Mouse (Mus musculus): Measurements from ENCODE around the gene Cldn15.
"Not testable (repeated sequence)": the region's sequence is repeated elsewhere in the genome, so short reads cannot be mapped to it uniquely, and the experiment has no call there.

Gene Cldn15

DNA sequence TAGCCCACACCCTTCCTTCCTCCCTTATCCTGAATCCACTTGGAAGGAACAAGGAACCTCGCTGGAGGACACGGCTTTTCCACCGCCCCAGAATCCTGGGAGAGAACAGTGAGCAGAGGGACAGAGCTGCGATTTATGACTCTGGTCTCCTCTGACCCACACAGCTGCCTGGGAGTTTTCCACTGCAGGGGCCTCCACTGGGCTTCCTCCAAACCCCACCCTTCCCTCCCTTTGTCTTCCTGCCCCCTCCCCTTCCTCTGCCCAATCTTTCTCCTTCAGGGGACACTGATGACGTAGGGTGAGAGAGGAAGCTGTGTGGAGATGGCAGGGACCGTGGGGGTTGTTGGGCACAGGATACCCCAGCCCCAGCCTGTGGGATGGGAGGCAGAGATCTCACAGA lies at the start of gene Cldn15:
Gene Cldn15 (plus strand): TSS at position 286 of the 400 bp plus-strand sequence.
- no peak for DNase-seq (ENCODE audit: low read depth, low spot score)

DNA sequence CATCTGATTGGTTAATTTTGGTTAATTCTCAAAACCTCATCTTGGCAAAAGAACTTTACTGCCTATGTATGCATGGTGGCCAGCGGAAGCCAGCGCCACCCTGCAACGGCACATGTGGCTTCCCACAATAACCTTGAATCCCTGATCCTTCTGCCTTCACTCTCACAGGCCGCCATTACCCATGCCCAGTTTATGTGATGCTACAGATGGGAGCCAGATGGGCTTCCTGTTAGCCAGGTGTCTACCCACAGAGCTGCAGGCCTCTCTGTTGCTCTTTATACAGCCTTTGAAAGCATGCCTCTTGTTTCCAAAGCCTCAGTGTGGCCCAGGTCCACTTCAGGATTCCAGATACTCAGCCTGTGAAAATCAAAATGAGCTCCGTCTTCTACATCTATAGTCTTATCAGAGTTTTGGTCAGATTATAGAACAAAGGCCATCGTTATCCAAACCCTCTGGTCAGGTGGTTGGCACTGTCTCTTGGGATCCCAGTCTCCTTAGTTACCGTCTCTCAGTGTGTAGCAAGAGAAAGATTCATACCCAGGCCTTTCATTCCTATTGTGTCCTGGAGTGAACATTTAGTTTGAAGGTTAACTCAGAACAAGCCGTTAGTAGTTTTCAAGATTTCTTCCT lies 48.7 kb upstream of the Cldn15 start:
- DNase-seq (ENCODE audit: low read depth, low spot score), result no peak

DNA sequence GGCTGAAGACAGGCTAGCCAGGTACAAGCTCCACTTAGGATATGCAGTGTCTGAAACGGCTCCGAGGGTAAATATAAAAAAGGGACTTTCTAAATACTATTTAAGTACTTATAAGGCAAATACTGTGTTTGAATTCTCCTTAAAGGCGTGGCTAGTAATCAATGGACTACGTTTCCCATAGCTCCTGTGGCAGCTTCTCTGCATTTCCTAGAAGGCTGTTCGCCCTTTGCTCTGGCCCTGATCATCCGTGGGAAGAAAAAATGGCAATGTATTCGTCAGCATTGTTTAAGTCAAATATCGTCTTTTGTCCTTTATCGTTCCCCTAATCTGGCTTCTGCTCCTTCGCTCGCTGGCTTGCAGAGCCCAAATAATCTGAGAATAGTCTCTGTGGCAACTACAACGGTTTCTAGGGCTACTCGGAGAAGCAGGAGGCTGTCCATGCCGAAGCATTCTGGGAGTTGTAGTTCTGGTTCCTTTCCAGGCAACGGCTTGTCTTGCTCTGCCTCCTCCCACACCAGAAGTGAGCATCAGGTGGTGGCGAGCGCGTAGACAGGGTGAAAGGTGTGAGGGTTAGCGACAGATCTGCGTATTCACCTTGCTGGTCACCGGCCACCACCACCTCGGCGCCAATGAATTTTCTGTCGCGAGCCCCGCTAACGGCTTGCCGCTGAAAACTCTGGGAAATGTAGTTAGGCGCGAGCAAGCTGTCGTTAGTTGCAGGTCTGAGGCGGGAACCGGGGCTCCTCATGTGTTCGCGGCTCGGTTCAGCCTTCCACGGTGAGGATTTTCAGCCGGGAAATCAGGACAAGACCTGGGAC lies 47.6 kb upstream of the Cldn15 start:
- no peak for DNase-seq (ENCODE audit: low read depth, low spot score)

GRCm38 (mm10) chr5:136919546-136920301 lies 46.7 kb upstream of the Cldn15 start:
- no peak for DNase-seq (ENCODE audit: low read depth, low spot score)

- DNase-seq (ENCODE audit: low read depth, low spot score), result no peak
Observed at GRCm38 (mm10) chr5:136922830-136923229, 43.6 kb upstream of the Cldn15 start.

GRCm38 (mm10) chr5:136923751-136924478 lies 42.5 kb upstream of the Cldn15 start:
- no peak for DNase-seq (ENCODE audit: low read depth, low spot score)

DNA sequence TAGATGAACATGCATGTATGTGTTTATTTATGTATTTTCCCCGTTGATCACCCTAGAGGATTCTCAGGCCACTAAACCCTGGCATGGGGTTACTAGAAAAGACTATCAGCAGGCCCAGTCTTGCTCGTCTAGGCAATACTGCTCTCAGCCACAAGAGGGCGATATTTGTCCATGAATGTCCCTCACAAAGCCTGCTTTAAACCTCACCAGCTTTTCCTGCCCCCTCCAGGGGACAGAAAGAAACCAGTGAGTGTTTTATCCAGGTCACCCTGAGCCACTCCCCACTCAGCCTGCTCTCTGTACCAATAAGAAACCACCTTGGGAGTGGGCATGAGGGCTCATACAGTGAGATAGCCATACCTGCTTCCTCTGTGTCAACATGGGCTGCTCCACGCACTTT lies 37.3 kb upstream of the Cldn15 start:
- peak; percentile 70 for DNase-seq (ENCODE audit: low read depth, low spot score)

GRCm38 (mm10) chr5:136931896-136932295 lies 34.5 kb upstream of the Cldn15 start:
- no peak for DNase-seq (ENCODE audit: low read depth, low spot score)

DNA sequence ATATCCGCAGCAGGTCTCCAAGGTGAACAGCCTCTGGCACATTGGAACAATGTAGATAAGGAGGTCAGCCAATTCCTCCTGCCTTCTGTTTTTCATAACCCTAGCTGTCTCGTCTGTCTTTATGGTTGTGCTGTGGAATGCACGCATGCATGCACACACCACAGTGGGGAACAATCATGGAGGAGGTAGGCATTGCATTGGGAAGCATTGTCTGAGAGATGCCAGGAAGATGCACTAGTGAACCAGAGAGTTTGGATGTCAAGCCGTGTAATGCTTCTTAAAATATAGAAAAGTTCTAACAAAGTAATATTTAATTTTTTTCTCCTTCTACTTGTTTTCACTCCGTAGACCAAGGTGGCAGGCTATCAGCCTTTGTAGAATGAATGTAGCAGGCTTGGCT lies 33.5 kb upstream of the Cldn15 start:
- DNase-seq (ENCODE audit: low read depth, low spot score), result no peak

DNA sequence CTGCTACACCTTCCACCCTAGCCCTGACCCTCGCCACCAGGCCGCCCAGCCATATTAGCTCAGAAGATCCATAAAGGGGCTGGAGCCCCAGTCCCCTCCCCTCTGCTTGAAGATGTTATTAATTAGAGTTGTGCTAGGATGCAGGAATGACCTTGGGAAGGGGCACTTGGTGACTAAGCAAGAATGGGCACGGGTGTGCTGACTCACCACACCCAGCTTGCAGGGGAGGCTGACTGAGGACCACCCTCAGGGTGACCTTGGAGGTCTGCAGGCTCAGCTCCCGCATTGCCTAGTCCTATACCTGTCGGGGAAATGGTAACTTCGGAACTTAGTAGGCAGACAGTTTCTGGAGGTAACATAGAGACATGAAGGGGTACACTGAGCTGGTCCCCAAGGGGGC lies 32.5 kb upstream of the Cldn15 start:
- DNase-seq (ENCODE audit: low read depth, low spot score), result no peak

- no peak for DNase-seq (ENCODE audit: low read depth, low spot score)
Observed at GRCm38 (mm10) chr5:136935905-136936695, 30.3 kb upstream of the Cldn15 start.

- no peak for DNase-seq (ENCODE audit: low read depth, low spot score)
Observed at GRCm38 (mm10) chr5:136936750-136937149, 29.7 kb upstream of the Cldn15 start.

- no peak for DNase-seq (ENCODE audit: low read depth, low spot score)
Observed at GRCm38 (mm10) chr5:136937621-136938020, 28.8 kb upstream of the Cldn15 start.

DNA sequence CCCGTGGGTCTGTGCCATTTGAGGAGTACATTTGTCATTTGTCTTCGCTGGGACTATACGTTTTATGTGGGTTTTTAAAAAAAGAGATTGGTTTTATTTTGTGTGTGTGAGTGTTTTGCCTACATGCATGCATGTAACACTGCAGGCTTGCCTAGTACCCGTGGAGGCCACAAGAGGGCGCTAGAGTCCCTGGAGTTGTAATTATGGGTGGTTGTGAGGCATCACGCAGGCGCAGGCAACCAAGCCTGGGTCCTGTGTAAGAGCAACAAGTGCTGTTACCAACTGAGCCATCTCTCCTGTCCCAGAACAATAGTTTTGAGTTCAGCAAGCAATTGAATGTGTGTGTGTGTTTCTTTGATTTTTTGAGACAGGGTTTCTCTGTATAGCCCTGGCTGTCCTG lies 27.1 kb upstream of the Cldn15 start:
- DNase-seq (ENCODE audit: low read depth, low spot score), result no peak

DNA sequence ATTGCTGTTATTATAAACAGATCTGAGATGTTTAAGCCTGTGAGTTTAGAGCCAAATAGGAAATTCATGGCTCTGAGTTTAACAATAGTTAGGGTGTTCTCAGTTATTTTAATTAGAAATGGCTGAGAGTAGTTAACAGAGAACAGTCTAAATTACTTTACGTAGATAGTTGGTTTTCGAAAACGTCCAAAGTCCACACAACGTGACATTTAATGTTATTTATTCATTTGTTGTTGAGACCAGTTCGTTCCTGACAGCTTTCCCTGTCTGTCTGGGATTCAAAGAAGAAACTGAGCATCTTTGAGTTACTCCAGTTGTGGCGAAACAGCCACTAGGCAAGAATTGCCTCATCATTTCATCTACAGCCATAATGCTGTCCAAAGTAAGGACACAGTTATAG lies 26.4 kb upstream of the Cldn15 start:
- not testable (repeated sequence) for DNase-seq (ENCODE audit: low read depth, low spot score)

DNA sequence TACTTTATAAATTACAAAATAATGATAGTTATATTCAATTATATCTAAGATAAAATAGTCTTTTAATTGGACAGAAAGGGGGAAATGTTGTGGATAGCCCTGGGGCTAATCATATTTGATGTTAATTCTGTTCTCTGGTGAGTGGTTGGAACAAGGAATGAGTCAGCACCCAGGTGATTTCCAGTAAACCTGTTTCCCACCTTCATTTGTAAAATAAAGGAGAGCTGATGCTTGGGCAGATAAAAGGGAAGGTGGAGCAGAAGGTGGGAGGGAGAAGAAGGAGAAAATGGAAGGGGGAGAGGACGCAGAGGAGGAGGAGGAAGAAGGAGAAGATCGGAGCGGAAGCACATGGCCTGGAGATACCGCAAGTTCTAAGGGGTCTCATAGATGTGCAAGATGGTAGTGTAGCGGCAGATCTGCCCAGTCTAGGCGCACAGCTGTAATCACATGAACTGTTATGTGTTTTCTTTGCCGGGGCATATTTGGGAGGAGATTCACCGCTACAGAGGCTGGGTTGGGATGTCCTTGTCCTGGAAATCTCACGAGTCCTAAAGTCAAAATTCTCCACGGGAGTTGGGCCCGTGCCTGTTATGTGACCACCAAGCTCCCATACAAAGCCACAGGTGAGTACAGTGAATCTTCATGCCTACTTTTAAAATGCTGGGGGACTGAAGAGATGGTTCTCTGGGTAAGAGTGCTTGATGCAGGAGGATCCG lies 25.4 kb upstream of the Cldn15 start:
- no peak for DNase-seq (ENCODE audit: low read depth, low spot score)

GRCm38 (mm10) chr5:136942781-136943180 lies 23.6 kb upstream of the Cldn15 start:
- DNase-seq (ENCODE audit: low read depth, low spot score), result no peak

DNA sequence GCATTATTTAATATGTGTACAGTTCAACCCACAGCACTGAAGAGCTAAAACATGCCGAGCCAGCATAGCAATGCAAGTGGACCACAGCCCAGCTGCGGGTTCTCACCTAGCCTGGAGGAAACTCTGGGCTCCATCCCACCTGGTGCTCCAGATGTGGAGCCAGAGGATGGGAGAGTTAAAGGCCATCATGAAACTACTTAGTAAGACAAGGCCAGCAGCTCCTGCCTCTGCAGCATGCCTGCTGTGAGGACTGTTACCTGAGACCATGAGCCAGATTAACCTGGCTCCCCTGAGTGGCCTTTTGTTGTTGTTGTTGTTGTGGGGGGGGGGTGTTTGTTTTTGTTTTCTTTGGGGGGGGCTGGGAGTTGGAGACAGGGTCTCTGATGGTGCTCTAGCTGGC lies 23.0 kb upstream of the Cldn15 start:
- no peak for DNase-seq (ENCODE audit: low read depth, low spot score)

- no peak for DNase-seq (ENCODE audit: low read depth, low spot score)
Observed at GRCm38 (mm10) chr5:136945084-136945483, 21.3 kb upstream of the Cldn15 start.

DNA sequence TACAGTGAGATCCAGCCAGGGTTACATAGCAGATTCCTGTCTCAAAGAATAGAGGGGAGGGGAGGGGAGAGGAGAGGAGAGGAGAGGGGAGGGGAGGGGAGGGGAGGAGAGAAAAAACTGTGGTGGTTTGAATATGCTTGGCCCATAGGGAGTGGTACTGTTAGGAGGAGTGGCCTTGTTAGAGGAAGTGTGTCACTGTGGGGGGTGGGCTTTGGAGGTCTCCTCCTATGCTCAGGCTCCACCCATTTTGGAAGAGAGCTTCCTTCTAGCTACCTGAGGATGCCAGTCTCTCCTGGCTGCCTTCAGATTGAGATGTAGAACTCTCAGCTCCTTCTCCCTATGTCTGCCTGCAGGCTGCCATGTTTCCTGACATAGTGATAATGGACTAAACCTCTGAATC lies 18.5 kb upstream of the Cldn15 start:
- no peak for DNase-seq (ENCODE audit: low read depth, low spot score)

Data from WW6 (cell line).